Mouse (Mus musculus) embryo, embryonic 10.5 days (tissue): ENCODE data around the gene Cacna1g.

ENCODE experiments used
- DNase-seq: peaks from one replicate; pipeline ENCODE4 v3.0.0-alpha.2; 2015; ENCODE audit warnings: low spot score

Gene Cacna1g

GRCm38 (mm10) chr11:94361166-94361870 is 112.7 kb downstream of the Cacna1g start:
- no peak for DNase-seq

- DNase-seq: no peak
These were observed 114.8 kb downstream of the Cacna1g start for GRCm38 (mm10) chr11:94359168-94359567.
